In the genomic region with DNA sequence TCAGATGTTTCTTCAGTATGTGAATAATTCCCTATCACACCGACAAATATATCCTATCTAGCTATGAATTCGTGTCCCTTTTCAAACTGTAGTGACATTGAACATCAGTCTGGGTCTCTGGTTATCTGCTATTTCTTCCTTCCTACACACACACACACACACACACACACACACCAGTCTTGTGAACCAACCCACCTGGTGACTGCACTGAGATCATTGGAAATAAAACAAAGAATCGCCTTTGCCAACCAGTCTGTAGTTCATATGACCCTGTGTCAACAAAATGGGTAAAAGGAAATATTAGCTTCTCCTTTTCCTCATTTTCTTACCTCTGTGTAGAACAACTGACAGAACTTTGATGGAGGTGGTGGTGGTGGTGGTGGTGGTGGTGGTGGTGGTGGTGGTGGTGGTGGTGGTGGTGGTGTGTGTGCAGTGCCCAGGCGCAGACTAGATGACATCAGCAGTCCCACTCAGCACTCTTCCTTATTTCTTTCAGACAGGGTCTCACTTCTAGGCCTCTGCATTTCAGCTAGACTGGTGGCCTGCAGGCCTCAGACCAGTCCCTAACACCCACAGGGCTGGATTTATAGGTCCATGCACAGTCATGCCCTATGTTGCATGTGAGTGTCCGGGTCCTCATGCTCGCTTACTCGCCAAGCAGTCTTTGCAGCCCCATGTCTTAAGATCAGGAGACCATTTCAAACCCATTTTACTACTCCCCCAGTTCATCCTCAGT, we compare ENCODE assay signal across 21 mouse cellular contexts.
DNase-seq lines count a peak whose midpoint lies in the region; ATAC-seq lines count a peak whose summit lies in the region.
"Had no signal": no experiment of that assay in that cellular context is flagged by ENCODE, and none has a peak within 500 bp of the region (broad histone marks: within the 10 kb centered on the region; RNA-seq: fewer than 3 reads in every experiment).

No protein-coding gene starts in this region.

- H3K4me3 ChIP-seq in hindbrain, embryonic 10.5 days = no peak overlapping the region
- H3K4me3 ChIP-seq in hindbrain, embryonic 11.5 days (ENCODE audit: low read depth, low read length) = no peak overlapping the region
- no peak overlapping the region for H3K4me3 ChIP-seq in limb, embryonic 15.5 days
- H3K4me3 ChIP-seq: embryonic facial prominence, embryonic 15.5 days; heart, embryonic 13.5 days; layer of hippocampus, adult 2 months; liver, embryonic 15.5 days; midbrain, embryonic 12.5 days; neural tube, embryonic 13.5 days had no signal

- H3K27ac ChIP-seq in hindbrain, embryonic 10.5 days = no peak overlapping the region
- no peak overlapping the region for H3K27ac ChIP-seq in hindbrain, embryonic 11.5 days (ENCODE audit: low read depth, low read length)
- peak overlapping the region; percentile 22; the same call in 1 of the 2 replicates for H3K27ac ChIP-seq in limb, embryonic 15.5 days
- H3K27ac ChIP-seq: embryonic facial prominence, embryonic 15.5 days; heart, embryonic 13.5 days; liver, embryonic 15.5 days; midbrain, embryonic 12.5 days; neural tube, embryonic 13.5 days had no signal

- H3K4me2 ChIP-seq in hindbrain, embryonic 11.5 days (replicated peaks; ENCODE audit: low read depth, low read length) = no peak overlapping the region
- no peak overlapping the region for H3K4me2 ChIP-seq in limb, embryonic 15.5 days
- H3K4me2 ChIP-seq: embryonic facial prominence, embryonic 15.5 days; heart, embryonic 13.5 days; liver, embryonic 15.5 days; midbrain, embryonic 12.5 days; neural tube, embryonic 13.5 days had no signal

- H3K36me3 ChIP-seq in hindbrain, embryonic 10.5 days = peaks cover 41% of the 10 kb centered on the region
- H3K36me3 ChIP-seq in hindbrain, embryonic 11.5 days (ENCODE audit: control insufficient read depth, insufficient read depth, low read length) = no peaks in the 10 kb centered on the region
- peaks cover 22% of the 10 kb centered on the region for H3K36me3 ChIP-seq in limb, embryonic 15.5 days

- DNase-seq in hindbrain, embryonic 10.5 days (ENCODE audit: low spot score) = peak; percentile 1
- no peak for DNase-seq in hindbrain, embryonic 11.5 days (ENCODE audit: low spot score)
- peak; percentile 6 for DNase-seq in thymus, postnatal 4 days
- DNase-seq in thymus, postnatal 0 days (ENCODE audit: low spot score) = no peak
- DNase-seq in left cerebral cortex, adult 8-10 months (ENCODE audit: low spot score in 2 of 2) = no peak
- no peak for DNase-seq in cerebellum, postnatal 14 days
- DNase-seq in cerebellum, adult 9-10 months = no peak
- DNase-seq: cerebellum, adult 8-10 months; gastrocnemius, postnatal 10 days; kidney, adult 2 months; kidney, postnatal 14 days; right cerebral cortex, postnatal 14 days; thymus, postnatal 14 days had no signal

- 96% methylated on average over 7 of the region's 7 CpGs for WGBS in hindbrain, embryonic 10.5 days
- WGBS in hindbrain, embryonic 11.5 days = 95% methylated on average over 7 of the region's 7 CpGs
- WGBS in limb, embryonic 15.5 days = 90% methylated on average over 7 of the region's 7 CpGs

- H3K9ac ChIP-seq in hindbrain, embryonic 11.5 days (ENCODE audit: low read depth, low read length) = no peak overlapping the region
- no peak overlapping the region for H3K9ac ChIP-seq in limb, embryonic 15.5 days
- H3K9ac ChIP-seq: embryonic facial prominence, embryonic 15.5 days; heart, embryonic 13.5 days; liver, embryonic 15.5 days; midbrain, embryonic 12.5 days; neural tube, embryonic 13.5 days had no signal

- H3K4me1 ChIP-seq in hindbrain, embryonic 10.5 days (replicated peaks) = peaks cover 26% of the 10 kb centered on the region
- H3K4me1 ChIP-seq in hindbrain, embryonic 11.5 days (replicated peaks; ENCODE audit: control insufficient read depth, insufficient read depth, low read length) = no peaks in the 10 kb centered on the region
- H3K4me1 ChIP-seq in limb, embryonic 15.5 days = peaks cover 33% of the 10 kb centered on the region

- H3K9me3 ChIP-seq in hindbrain, embryonic 10.5 days = no peaks in the 10 kb centered on the region
- H3K9me3 ChIP-seq in hindbrain, embryonic 11.5 days (ENCODE audit: control insufficient read depth, low read length) = no peaks in the 10 kb centered on the region
- no peaks in the 10 kb centered on the region for H3K9me3 ChIP-seq in limb, embryonic 15.5 days
- H3K9me3 ChIP-seq: embryonic facial prominence, embryonic 15.5 days; heart, embryonic 13.5 days; liver, embryonic 15.5 days; midbrain, embryonic 12.5 days; neural tube, embryonic 13.5 days had no signal

- H3K27me3 ChIP-seq in hindbrain, embryonic 10.5 days (ENCODE audit: insufficient read depth, poor library complexity, severe bottlenecking) = no peaks in the 10 kb centered on the region
- no peaks in the 10 kb centered on the region for H3K27me3 ChIP-seq in hindbrain, embryonic 11.5 days (ENCODE audit: control insufficient read depth, insufficient read depth, low read length)
- H3K27me3 ChIP-seq in limb, embryonic 15.5 days = no peaks in the 10 kb centered on the region
- H3K27me3 ChIP-seq: embryonic facial prominence, embryonic 15.5 days; heart, embryonic 13.5 days; liver, embryonic 15.5 days; midbrain, embryonic 12.5 days; neural tube, embryonic 13.5 days had no signal

- ATAC-seq in hindbrain, embryonic 11.5 days (ENCODE audit: low FRiP score) = no peak
- ATAC-seq in limb, embryonic 15.5 days (ENCODE audit: insufficient number of reproducible peaks, low FRiP score, low TSS enrichment, low read depth) = no peak
- ATAC-seq: lung, postnatal 0 days had no signal

Comparison
In these comparisons a context has a peak if more than half of its experiments do, and no peak if none do; other contexts are left out.
1. DNase-seq: peak in hindbrain, embryonic 10.5 days (single experiment) and thymus, postnatal 4 days (single experiment); none in hindbrain, embryonic 11.5 days (single experiment), thymus, postnatal 0 days (single experiment), left cerebral cortex, adult 8-10 months (0 of 2), cerebellum, postnatal 14 days (0 of 2) and cerebellum, adult 9-10 months (single experiment).